Mouse (Mus musculus): Measurements from ENCODE around the gene Bicral.
"Not testable (repeated sequence)": the region's sequence is repeated elsewhere in the genome, so short reads cannot be mapped to it uniquely, and the experiment has no call there.

Gene Bicral

GRCm38 (mm10) chr17:46874133-46874532 lies 15.9 kb upstream of the Bicral start:
- DNase-seq (ENCODE audit: low spot score): no peak

DNA sequence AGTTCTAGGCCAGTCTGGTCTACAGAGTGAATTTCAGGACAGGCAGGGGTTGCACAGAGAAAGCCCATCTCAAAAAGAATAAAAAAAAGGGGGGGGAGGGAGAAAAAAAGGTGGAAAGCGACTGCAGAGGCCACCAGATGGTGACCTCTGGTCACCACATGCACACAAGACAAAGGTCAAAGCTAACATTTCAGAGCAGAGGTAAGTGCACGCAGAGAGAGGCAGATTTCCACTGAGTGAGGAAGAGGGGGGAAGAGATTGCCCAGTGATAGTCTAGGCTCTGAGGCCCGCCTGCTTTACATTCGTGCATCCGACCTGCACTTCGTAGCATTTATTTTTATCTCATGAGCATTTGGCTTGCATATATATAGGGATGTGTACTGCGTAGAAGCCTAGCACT lies 14.5 kb upstream of the Bicral start:
- DNase-seq (ENCODE audit: low spot score): no peak

DNA sequence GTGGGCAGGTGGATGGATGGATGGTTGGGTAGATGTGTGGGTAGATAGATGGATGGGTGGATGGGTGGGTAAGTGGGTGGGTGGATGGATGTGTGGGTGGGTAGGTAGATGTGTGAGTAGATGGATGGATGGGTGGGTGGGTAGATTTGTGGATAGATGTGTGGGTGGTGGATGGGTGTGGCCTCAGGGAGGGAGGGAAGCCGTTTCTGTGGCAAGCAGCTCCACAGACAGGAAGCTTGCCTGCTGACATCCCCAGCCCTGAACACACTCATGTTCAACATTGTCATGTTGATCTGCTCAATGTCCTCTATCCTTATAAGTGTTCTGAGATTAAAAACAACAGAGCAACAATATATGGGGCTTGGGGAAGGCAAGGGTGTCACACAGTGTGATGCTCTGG lies 12.6 kb upstream of the Bicral start:
- DNase-seq (ENCODE audit: low spot score): no peak

DNA sequence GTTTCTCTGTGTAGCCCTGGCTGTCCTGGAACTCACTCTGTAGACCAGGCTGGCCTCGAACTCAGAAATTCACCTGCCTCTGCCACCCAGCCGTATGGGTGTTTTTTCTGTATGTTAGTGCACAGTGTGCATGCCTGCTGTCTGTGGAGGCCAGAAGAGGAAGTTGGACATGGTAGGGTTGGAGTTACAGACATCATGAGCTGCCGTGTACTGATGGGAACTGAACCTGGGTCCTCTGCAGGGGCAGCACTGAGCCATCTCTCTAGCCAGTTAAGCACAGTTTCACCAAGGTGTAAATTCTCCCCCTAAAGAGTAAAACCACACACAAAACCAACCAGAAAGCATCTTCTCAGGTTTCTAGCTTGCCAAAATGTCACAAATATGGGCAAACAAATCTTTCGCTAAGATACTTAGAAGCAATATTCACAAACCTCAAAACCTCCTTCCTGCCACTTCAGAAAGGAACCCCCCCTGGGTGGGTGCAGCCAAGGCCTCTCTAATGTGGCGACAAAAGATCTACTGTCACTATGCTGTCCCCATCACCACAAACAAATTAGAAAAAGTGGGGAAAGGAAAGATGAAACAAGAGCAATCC lies 12.0 kb upstream of the Bicral start:
- DNase-seq (ENCODE audit: low spot score): no peak

- no peak for DNase-seq (ENCODE audit: low spot score)
These were observed 8.6 kb upstream of the Bicral start for GRCm38 (mm10) chr17:46866836-46867235.

- no peak for DNase-seq (ENCODE audit: low spot score)
These were observed 6.4 kb upstream of the Bicral start for GRCm38 (mm10) chr17:46864566-46865195.

- DNase-seq (ENCODE audit: low spot score): no peak
These were observed 1.8 kb upstream of the Bicral start for GRCm38 (mm10) chr17:46860120-46860519.

DNA sequence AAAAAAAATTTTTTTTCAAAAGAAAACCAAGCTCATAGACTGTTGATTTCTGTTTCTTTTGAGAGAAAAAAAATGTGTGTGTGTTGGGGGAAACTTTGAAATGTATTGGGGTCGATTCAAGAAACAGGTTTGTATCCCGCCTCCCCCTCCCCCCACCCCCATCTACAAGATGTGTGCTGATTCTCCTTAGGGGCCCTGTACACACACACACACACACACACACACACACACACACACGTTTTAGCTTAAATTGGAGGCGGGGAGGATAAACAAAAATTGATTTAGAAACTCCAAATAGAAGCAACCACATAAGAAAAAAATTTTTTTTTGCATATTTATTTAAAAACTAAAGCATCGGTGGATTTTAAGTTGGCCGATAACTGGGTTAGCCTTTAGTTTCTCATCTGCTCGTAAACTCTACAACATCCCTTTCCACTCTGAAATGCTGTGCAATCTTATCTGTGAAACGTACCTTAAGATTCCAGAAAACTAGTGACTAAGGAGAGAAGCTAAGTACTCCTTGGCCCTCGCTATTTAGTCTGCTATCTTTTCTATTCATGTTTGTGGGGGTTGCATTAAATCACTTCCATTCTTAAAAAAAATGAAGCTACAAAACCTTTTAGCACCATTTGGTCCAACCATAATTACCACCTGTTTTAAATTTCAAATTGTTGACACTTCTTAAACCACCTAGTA lies 615 bp upstream of the Bicral start:
- no peak for DNase-seq (ENCODE audit: low spot score)

- peak; percentile 72 for DNase-seq (ENCODE audit: low spot score)
These were observed 850 bp downstream of the Bicral start for GRCm38 (mm10) chr17:46857361-46857902.

DNA sequence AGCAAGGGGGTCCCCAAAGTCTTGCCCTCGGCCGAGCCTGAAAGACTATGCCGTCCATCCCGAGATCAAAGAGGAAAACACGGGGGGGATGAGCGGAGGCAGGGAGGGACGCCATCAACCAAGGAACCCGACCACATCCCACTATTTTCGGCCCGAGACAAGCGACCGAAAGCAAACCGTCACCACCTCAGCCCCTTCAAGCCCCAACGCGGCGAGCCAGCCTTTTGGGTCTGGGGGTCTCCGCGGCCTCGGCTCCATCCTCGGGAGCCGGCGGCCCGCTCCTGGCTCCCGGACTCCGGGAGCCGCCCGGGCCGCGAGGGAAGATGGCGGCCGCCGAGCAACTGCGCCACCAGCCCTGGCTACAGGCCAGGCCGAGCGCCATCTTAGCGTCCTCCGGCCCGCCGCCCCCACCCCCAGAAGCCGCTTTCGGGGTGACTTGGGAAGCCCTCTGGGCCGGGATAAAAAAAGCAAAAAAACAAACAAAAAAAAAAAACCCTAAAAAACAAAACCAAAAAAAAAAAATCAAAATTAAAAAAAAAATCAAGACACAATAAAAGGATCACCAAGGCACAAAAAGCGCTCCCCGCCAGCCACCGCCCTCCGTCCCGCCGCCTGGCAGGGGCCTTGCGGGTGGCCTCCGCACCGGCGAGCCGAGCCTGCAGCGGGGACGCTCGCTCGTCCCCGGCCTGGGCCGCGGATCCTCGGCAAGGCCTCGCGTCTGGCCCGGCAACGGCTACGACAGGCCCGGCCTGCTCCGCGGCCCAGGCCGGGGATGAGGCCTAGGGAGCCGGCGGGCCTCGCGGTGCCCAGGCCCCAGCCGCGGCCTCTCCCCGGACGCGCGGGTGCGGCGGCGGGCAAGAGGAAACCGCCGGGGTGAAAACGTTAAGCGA lies 1.6 kb downstream of the Bicral start:
- DNase-seq (ENCODE audit: low spot score): peak; percentile 79

GRCm38 (mm10) chr17:46856107-46856388 lies 2.2 kb downstream of the Bicral start:
- DNase-seq (ENCODE audit: low spot score): no peak

DNA sequence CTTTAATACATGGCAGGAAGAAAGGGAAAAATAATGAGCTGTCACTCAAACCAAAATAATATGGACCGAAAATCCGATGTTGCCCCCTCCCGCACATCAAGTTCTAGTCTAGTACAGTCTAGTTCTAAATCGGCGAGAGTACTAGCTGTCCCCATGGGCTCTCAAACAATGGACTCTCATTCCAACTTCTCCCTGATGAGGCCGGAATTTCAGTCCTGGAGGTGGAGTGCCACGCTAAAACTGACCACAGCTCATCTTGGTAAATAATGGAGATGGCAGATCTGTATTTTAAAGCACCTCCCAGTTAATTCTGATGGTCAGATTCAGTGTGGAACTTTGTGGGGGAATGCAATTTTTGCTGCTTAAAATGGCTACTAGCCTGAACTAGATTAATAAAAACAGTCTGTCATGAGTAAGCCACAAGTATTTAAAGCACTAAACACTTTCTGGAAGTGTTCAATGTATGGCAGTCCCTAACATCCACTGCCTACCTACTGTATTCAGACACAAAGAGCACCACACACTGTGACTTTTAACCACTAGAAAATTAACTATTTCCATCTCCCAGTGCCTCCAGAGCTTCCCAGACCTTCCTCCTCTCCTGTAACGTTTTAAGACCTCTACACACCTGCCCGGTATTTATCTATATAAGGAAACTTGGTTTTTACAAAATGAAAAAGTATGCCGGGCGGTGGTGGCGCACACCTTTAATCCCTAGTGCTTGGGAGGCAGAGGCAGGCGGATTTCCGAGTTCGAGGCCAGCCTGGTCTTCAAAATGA lies 2.8 kb downstream of the Bicral start:
- no peak for DNase-seq (ENCODE audit: low spot score)

DNA sequence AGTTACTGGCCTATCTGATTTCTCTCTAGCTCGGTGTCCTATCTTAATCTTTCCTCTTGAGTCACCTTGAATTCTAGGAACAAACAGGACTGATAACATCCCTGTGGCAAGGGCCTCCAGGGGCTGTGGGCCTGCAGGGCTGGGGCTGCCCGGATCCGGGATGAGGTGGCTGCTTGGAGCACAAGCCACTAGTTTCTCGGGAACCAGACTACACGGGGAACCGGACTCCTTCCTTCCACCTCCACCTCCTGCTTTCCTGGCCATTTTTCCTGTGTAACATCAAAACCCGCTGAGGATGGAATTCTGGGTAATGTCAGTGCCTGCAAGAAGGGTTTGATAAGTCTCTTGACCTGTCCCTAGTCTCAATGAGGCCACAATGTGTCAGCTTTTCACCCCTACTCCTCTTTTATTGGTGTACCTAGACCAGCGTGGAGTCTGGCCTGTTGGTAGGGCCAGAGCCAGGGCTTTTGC lies 3.6 kb downstream of the Bicral start:
- DNase-seq (ENCODE audit: low spot score): no peak

DNA sequence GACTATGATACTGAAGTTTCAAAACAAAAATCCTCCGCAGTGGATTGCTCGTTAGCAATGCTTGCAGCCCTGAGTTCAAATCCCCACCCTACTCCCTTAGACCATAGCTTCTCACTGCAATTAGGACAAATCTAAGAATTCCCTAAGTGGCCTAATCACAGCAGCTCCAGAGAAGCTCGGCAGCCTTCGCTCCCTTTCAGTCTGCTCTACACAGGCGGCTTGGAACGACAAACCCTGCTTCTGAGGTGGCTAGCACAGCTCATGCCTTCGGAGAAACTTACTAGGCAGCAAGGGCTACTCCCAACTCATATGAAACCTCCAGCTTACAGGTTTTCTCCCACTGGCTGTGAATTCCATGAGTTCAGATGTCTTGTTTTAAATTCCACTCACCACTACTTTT lies 4.2 kb downstream of the Bicral start:
- DNase-seq (ENCODE audit: low spot score): no peak

- DNase-seq (ENCODE audit: low spot score): no peak
These were observed 5.0 kb downstream of the Bicral start for GRCm38 (mm10) chr17:46853281-46853680.

DNA sequence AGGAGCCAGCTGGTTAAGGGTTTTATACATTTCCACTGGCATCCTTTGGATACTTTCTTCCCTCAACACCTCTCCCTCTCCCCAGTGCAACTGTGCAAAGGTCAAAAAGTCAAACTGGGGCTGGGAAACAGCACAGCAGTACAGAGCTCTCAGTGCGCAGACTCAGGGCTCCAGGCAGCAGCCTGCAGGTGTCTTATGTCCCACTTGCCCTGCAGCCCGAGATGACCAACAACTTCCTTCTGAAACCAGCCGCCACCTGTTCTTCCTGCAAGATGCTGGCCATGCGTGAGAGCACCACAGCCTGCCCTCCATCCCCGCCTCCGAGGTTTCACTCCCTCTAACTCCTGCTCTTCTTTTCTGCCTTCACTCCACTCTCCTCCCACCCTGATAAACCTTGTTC lies 5.6 kb downstream of the Bicral start:
- DNase-seq (ENCODE audit: low spot score): no peak

GRCm38 (mm10) chr17:46847206-46847605 lies 11.1 kb downstream of the Bicral start:
- no peak for DNase-seq (ENCODE audit: low spot score)

GRCm38 (mm10) chr17:46846573-46846972 lies 11.7 kb downstream of the Bicral start:
- not testable (repeated sequence) for DNase-seq (ENCODE audit: low spot score)

GRCm38 (mm10) chr17:46845262-46845661 lies 13.0 kb downstream of the Bicral start:
- DNase-seq (ENCODE audit: low spot score): no peak

- DNase-seq (ENCODE audit: low spot score): no peak
These were observed 13.5 kb downstream of the Bicral start for GRCm38 (mm10) chr17:46844811-46845210.

DNA sequence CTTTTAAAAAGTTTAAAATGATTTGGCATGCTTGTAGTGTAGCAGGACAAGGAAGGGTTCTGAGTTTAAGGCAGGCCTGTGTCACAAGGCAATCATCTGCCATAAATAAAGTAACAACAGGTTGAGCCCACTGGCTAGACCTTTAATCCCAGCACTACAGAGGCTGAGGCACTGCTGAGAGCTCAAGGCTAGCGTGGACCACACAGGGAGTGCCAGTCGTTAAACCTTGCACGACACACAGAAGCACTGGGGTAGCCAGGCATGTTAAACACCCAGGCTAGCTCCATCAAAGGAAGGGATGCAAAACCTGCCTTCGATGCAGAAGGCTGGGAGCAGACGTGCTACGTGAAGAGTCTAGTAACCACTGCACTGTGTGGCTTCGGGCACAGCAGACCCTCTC lies 14.6 kb downstream of the Bicral start:
- no peak for DNase-seq (ENCODE audit: low spot score)

DNA sequence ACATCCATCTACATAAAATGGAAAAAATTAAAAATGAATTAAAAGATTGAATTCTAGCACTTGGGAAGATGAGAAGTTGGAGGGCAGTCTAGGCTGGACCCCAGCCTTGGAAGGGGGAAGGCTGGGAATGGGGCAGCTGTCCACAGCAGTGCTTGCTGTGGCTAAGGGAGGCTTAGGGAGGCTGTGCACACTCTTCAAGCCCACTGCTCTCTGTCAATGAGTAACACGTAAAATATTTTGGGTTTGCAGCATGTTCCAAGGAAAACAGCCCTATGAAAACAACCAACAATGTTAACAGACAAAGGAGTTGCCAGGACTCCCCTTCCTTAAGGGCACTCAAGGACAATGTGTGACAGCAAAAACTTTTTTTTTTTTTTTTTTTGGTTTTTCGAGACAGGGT lies 15.3 kb downstream of the Bicral start:
- DNase-seq (ENCODE audit: low spot score): no peak
